Mouse (Mus musculus): ENCODE results near the gene Fgr. TPM values are rescaled to one million over a fixed set of nuclear protein-coding genes. Genes with fewer than 3 reads are reported as not detected.
A peak's percentile ranks its signal among the peaks of the same experiment; 100 is the strongest.

Gene Fgr
- total and polyA plus RNA-seq, 3 experiments: 0.04 to 0.24 (median 0.13) TPM

GRCm38 (mm10) chr4:132975791-132976190, 1.9 kb downstream of the Fgr start:
- Histone ChIP-seq H3K9me3 (replicated peaks; ENCODE audit: low read length) (no peaks in the 10 kb centered on the region), H3K4me2 (ENCODE audit: insufficient read depth, low read depth, poor library complexity, severe bottlenecking) (no peak overlapping the region), H3K9ac (ENCODE audit: insufficient read depth, low read depth) (no peak overlapping the region), H3K27me3 (replicated peaks) (no peaks in the 10 kb centered on the region), H3K4me1 (ENCODE audit: control insufficient read depth in 1 of 2, insufficient read depth in 2 of 2) (peaks cover 32 to 66% of the 10 kb centered on the region in 2 experiments), H3K36me3 (replicated peaks in 1 of 2; ENCODE audit: control insufficient read depth in 1 of 2, insufficient read depth in 1 of 2, low read length in 1 of 2) (no peaks in the 10 kb centered on the region), H3K27ac (ENCODE audit: insufficient read depth, low read depth) (no peak overlapping the region), H3K79me2 (replicated peaks; ENCODE audit: control insufficient read depth, extremely low read depth, insufficient read depth, poor library complexity, severe bottlenecking) (no peaks in the 10 kb centered on the region), H3K4me3 (replicated peaks in 1 of 3; ENCODE audit: low read depth in 2 of 3, low read length in 2 of 3, poor library complexity in 1 of 3) (no peak overlapping the region)
- dilution Hi-C loops (cut with MboI; ENCODE audit: extremely low pct_ligation_motif_present, extremely low pct_unique_long_range_greater_than_20kb, low sequenced_read_pairs) (no loop called here), in situ Hi-C loops (cut with MboI; ENCODE audit: low pct_ligation_motif_present, low pct_unique_long_range_greater_than_20kb, low sequenced_read_pairs) (no loop called here)
- no peak for DNase-seq (ENCODE audit: extremely low read depth)
- TF ChIP-seq TCF12 (IDR thresholded peaks at IDR 0.05; ENCODE audit: low read depth, low read length) (no peak), SMC3 (IDR thresholded peaks at IDR 0.05; ENCODE audit: low read depth, low read length) (no peak), BHLHE40 (IDR thresholded peaks at IDR 0.05; ENCODE audit: low read depth, low read length) (peak; percentile 21; the same call in 1 of the 2 replicates), EP300 (IDR thresholded peaks at IDR 0.05; ENCODE audit: low read length) (no peak), ZMIZ1 (IDR thresholded peaks at IDR 0.05; ENCODE audit: low read depth, low read length) (no peak)

GRCm38 (mm10) chr4:132976729-132977128, 2.8 kb downstream of the Fgr start:
- dilution Hi-C loops (cut with MboI; ENCODE audit: extremely low pct_ligation_motif_present, extremely low pct_unique_long_range_greater_than_20kb, low sequenced_read_pairs): no loop called here
- peaks cover 28 to 63% of the 10 kb centered on the region in 2 experiments for H3K4me1 ChIP-seq (ENCODE audit: control insufficient read depth in 1 of 2, insufficient read depth in 2 of 2)
- H3K27ac ChIP-seq (ENCODE audit: insufficient read depth, low read depth): no peak overlapping the region
- no peaks in the 10 kb centered on the region for H3K79me2 ChIP-seq (replicated peaks; ENCODE audit: control insufficient read depth, extremely low read depth, insufficient read depth, poor library complexity, severe bottlenecking)
- H3K9ac ChIP-seq (ENCODE audit: insufficient read depth, low read depth): no peak overlapping the region; the same call in 1 of the 2 replicates
- no peak overlapping the region for H3K4me3 ChIP-seq (replicated peaks in 1 of 3; ENCODE audit: low read depth in 2 of 3, low read length in 2 of 3, poor library complexity in 1 of 3)
- H3K9me3 ChIP-seq (replicated peaks; ENCODE audit: low read length): no peaks in the 10 kb centered on the region
- in situ Hi-C loops (cut with MboI; ENCODE audit: low pct_ligation_motif_present, low pct_unique_long_range_greater_than_20kb, low sequenced_read_pairs): no loop called here
- peak overlapping the region; percentile 69 for H3K4me2 ChIP-seq (ENCODE audit: insufficient read depth, low read depth, poor library complexity, severe bottlenecking)
- H3K36me3 ChIP-seq (replicated peaks in 1 of 2; ENCODE audit: control insufficient read depth in 1 of 2, insufficient read depth in 1 of 2, low read length in 1 of 2): no peaks in the 10 kb centered on the region
- TF ChIP-seq ELF1 (IDR thresholded peaks at IDR 0.05; ENCODE audit: low read depth, low read length) (peak; percentile 70), IRF4 (IDR thresholded peaks at IDR 0.05; ENCODE audit: low read depth, low read length) (peak; percentile 53), GABPA (IDR thresholded peaks at IDR 0.05; ENCODE audit: insufficient replicate concordance, low read depth, low read length) (no peak), RCOR1 (conservative IDR thresholded peaks at IDR 0.05; ENCODE audit: low read depth, low read length) (0 out of 2 replicates have a peak, but pooled peaks have one; percentile 37), TBP (conservative IDR thresholded peaks at IDR 0.05; ENCODE audit: low read depth, low read length) (0 out of 2 replicates have a peak, but pooled peaks have one; percentile 13), MXI1 (IDR thresholded peaks at IDR 0.05; ENCODE audit: low read depth, low read length) (peak; percentile 30; the same call in 1 of the 2 replicates), HCFC1 (IDR thresholded peaks at IDR 0.05; ENCODE audit: low read depth, low read length) (peak; percentile 61), NELFE (IDR thresholded peaks at IDR 0.05; ENCODE audit: low read depth, low read length) (peak; percentile 57), MEF2A (IDR thresholded peaks at IDR 0.05; ENCODE audit: borderline replicate concordance, low read depth, low read length) (no peak), MYC (IDR thresholded peaks at IDR 0.05; ENCODE audit: low read depth, low read length) (0 out of 2 replicates have a peak, but pooled peaks have one; percentile 41), TCF12 (IDR thresholded peaks at IDR 0.05; ENCODE audit: low read depth, low read length) (peak; percentile 67), POLR2A (IDR thresholded peaks at IDR 0.05; ENCODE audit: low read depth, low read length) (peak; percentile 50; the same call in 1 of the 2 replicates), ZMIZ1 (IDR thresholded peaks at IDR 0.05; ENCODE audit: low read depth, low read length) (0 out of 2 replicates have a peak, but pooled peaks have one; percentile 21), SIN3A (IDR thresholded peaks at IDR 0.05; ENCODE audit: low read length) (no peak), NRF1 (IDR thresholded peaks at IDR 0.05; ENCODE audit: low read depth, low read length) (no peak), MAX (IDR thresholded peaks at IDR 0.05; ENCODE audit: low read length) (peak; percentile 88), MAZ (IDR thresholded peaks at IDR 0.05; ENCODE audit: low read depth, low read length) (peak; percentile 82)
- no peaks in the 10 kb centered on the region for H3K27me3 ChIP-seq (replicated peaks)
- peak; percentile 61 for DNase-seq (ENCODE audit: extremely low read depth)
